Mouse (Mus musculus) liver, adult 2 months (tissue): ENCODE data around the gene Rfc5. TPM values are rescaled to one million over a fixed set of nuclear protein-coding genes. Genes with fewer than 3 reads are reported as not detected.

ENCODE experiments used
- DNase-seq: peaks from one replicate; pipeline ENCODE4 v3.0.0-alpha.2; 2011; ENCODE audit warnings: low read depth, low spot score; ENCODE audit errors: extremely low read depth
- H3K27ac ChIP-seq: fragments of 200-500 bp; replicated peaks from 2 replicates; pipeline ENCODE4 v1.5.1; 2012; ENCODE audit warnings: low read depth, mild to moderate bottlenecking, control low read depth, inconsistent platforms, low read length; ENCODE audit not compliant: insufficient read depth
- H3K27me3 ChIP-seq: fragments of 200-500 bp; 2 replicates; pipeline ENCODE4 v1.6.1; 2012; ENCODE audit warnings: mild to moderate bottlenecking, moderate library complexity, low read length, inconsistent platforms; ENCODE audit not compliant: control insufficient read depth, insufficient read depth
- H3K36me3 ChIP-seq: fragments of 200-500 bp; 2 replicates; pipeline ENCODE4 v1.6.1; 2012; ENCODE audit warnings: low read length, inconsistent platforms; ENCODE audit not compliant: control insufficient read depth, insufficient read depth
- H3K4me1 ChIP-seq: fragments of 200-500 bp; 2 replicates; pipeline ENCODE4 v1.6.1; 2011; ENCODE audit warnings: low read length; ENCODE audit not compliant: control insufficient read depth, insufficient read depth
- H3K4me3 ChIP-seq: fragments of 200-500 bp; 2 replicates; pipeline ENCODE4 v1.5.1; 2011; ENCODE audit warnings: low read depth, mild to moderate bottlenecking, control low read depth, low read length, moderate library complexity; ENCODE audit not compliant: insufficient read depth
- H3K79me2 ChIP-seq: fragments of 200-500 bp; 2 replicates; pipeline ENCODE4 v1.6.1; 2012; ENCODE audit warnings: inconsistent platforms, mild to moderate bottlenecking, low read length, moderate library complexity; ENCODE audit not compliant: control insufficient read depth, insufficient read depth
- H3K9ac ChIP-seq: fragments of 200-500 bp; 2 replicates; pipeline ENCODE4 v1.6.1; 2012; ENCODE audit warnings: low read depth, mild to moderate bottlenecking, control low read depth, inconsistent platforms, low read length
- CTCF ChIP-seq: fragments of 200-500 bp; IDR thresholded peaks from 2 replicates; pipeline ENCODE4 v1.5.1; 2011; ENCODE audit warnings: low read depth, low read length, control low read depth
- POLR2A ChIP-seq: fragments of 200-500 bp; IDR thresholded peaks from 2 replicates; pipeline ENCODE4 v1.6.1; 2011; ENCODE audit warnings: low read length, control low read depth; ENCODE audit not compliant: insufficient read depth; ENCODE audit errors: extremely low read depth
- WGBS: fragments of 180-500 bp; shearing (Covaris S2); methylation state at CpG from one replicate; pipeline ENCODE4 v1.1.7; 2018; 5-methylcytosine and 5-hydroxymethylcytosine counted together
- polyA plus RNA-seq: library from polyadenylated mRNA; depleted of rRNA; stranded (reverse); fragments of >200 nt; gene quantifications from 2 replicates; pipeline ENCODE4 v1.2.3, GENCODE M21; 2012; rRNA removed
- total RNA-seq: library from RNA; depleted of rRNA; stranded (reverse); fragments of >200 nt; gene quantifications from 2 replicates; pipeline ENCODE4 v1.2.3, GENCODE M21; 2014; rRNA removed

Rfc5 gene
- total and polyA plus RNA-seq, 2 experiments = 6.1 to 12.3 TPM

- TF ChIP-seq CTCF (no peak), POLR2A (no peak)
- Histone ChIP-seq H3K27ac (no peak overlapping the region), H3K36me3 (no peaks in the 10 kb centered on the region), H3K4me3 (no peak overlapping the region), H3K4me1 (no peaks in the 10 kb centered on the region), H3K27me3 (no peaks in the 10 kb centered on the region), H3K9ac (no peak overlapping the region), H3K79me2 (no peaks in the 10 kb centered on the region)
- WGBS = 77% methylated on average over 7 of the region's 7 CpGs
- DNase-seq = no peak
Observed at GRCm38 (mm10) chr5:117330457-117330856, 58.4 kb downstream of the Rfc5 start.

Other genes with a start within 250 kb of the Rfc5 start
- gene Pebp1, start 101.4 kb downstream of the Rfc5 start, total RNA-seq = 252 and 253 TPM in 2 replicates
- 719 and 995 TPM in 2 replicates for gene Pebp1, start 101.4 kb downstream of the Rfc5 start, polyA plus RNA-seq
- gene Vsig10, start 70.0 kb downstream of the Rfc5 start, total RNA-seq = 1.5 and 1.8 TPM in 2 replicates
- gene Vsig10, start 70.0 kb downstream of the Rfc5 start, polyA plus RNA-seq = 2.5 and 4.5 TPM in 2 replicates
- gene Wsb2, start 31.7 kb downstream of the Rfc5 start, total RNA-seq = 27.9 and 41.8 TPM in 2 replicates
- 70.9 and 87.9 TPM in 2 replicates for gene Wsb2, start 31.7 kb downstream of the Rfc5 start, polyA plus RNA-seq
- gene Ksr2, start 25.0 kb upstream of the Rfc5 start, total RNA-seq = 0.09 and 0.13 TPM in 2 replicates
- gene Ksr2, start 25.0 kb upstream of the Rfc5 start, polyA plus RNA-seq = 0.05 and 0.06 TPM in 2 replicates